Mouse (Mus musculus): ENCODE results near the gene Vmn1r208.
"Not testable (repeated sequence)": the region's sequence is repeated elsewhere in the genome, so short reads cannot be mapped to it uniquely, and the experiment has no call there.

DNA sequence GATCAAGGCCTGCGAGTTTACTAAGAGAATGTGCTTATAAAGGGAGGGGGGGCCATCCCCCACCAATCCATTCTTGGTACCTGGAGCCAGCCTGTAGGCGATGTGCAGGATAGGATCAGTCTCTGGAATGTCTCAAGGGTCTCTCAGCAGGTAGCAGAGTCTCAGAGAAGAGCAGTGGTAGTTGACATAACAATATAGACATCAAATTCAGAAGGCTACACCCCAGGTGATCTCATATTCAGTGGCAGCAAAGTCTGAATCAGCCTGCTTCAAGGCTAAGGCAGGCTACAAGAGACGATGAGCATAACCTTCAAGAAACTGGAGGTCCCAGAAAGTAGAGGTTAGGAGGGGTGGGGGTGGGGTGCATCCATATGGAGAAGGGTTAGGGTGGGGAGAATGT lies 10.9 kb upstream of the Vmn1r208 start:
- not testable (repeated sequence) for TF ChIP-seq CTCF (IDR thresholded peaks at IDR 0.05; ENCODE audit: control insufficient read depth, insufficient read depth, low read length); POLR2A (IDR thresholded peaks at IDR 0.05; ENCODE audit: borderline replicate concordance, control insufficient read depth, low read depth, low read length)
